Mouse (Mus musculus): ENCODE measurements around the gene Tmcc3.

DNA sequence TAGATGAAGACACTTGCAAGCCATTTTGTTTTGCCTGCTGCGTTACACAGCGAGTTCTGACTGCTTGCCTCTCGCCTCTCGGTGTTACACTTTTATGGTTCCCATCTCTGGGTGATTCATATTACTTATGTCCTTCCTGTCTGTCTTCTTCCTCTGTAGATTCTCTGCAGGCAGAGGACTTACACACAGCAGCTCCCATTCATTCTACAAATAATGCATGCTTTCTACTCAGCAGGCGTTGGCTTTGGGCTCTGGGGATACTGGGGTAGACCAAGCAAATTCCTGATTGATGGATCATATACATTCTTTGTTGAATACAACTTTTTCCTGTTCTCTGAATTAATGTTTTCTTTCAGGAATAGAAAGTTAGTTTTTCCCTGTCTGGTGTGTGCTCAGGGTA lies 161.8 kb downstream of the Tmcc3 start:
- TF ChIP-seq CTCF (IDR thresholded peaks at IDR 0.05; ENCODE audit: insufficient read depth, low read depth, low read length): no peak
- no peak for TF ChIP-seq POLR2A (IDR thresholded peaks at IDR 0.05; ENCODE audit: insufficient read depth, low read depth, low read length)
